Mouse (Mus musculus) heart, adult 2 months (tissue): ENCODE measurements around the gene Chrm4.

Experiments used
- CTCF ChIP-seq: fragments of 200-600 bp; IDR thresholded peaks from 2 replicates; pipeline ENCODE4 v1.8.1; 2022; ENCODE audit warnings: antibody characterized with exemption, mild to moderate bottlenecking, moderate library complexity
- EP300 ChIP-seq: fragments of 200-500 bp; IDR thresholded peaks from 2 replicates; pipeline ENCODE4 v1.6.1; 2011; ENCODE audit warnings: low read depth, low read length, control low read depth; ENCODE audit not compliant: insufficient read depth
- POLR2A ChIP-seq: fragments of 200-500 bp; IDR thresholded peaks from 2 replicates; pipeline ENCODE4 v1.6.1; 2011; ENCODE audit warnings: mild to moderate bottlenecking, low read depth, low read length, control low read depth; ENCODE audit not compliant: insufficient read depth

DNA sequence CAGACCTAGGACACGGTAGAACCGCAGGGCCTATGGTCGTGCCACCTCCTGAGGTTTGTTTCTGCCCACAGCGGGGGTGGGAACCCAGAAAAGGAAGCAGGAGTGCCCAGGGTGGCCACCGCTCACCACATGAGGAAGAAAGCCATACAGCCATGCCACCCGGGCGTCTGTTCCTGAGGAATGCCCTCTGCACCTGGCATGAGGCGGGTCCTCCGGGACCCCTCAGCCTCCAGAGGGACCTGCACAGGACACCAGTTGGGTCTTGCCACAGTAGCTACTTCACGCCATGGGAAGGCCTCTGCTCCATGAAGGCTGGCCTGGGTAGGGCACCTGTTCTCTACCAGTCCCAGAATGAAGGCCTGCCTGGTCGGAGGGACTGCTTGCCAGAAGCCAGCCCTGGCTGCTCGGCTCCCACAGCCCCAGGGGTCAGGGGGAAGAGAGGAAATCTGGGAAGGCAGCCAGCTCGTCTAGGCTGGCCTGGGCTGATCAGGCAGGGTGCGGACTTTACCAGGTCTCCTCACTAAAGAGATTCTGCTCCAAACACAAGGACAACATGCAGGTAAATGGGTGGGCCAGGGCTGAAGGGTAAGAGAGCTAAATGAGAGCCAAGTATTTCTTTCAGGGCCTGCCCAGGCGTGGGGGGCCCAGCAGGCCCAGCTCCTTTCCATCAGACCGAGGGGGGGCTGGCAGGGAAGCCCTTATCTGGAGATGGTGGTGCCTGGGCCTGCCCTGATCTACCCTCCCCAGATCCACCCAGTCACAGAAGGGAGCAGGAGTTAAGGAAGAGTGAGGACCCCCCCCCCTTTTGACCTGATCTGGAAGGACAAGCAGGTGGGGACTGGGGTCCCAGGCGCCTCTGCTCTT lies 22.6 kb downstream of the Chrm4 start:
- TF ChIP-seq CTCF (no peak), POLR2A (no peak), EP300 (no peak)
